Mouse (Mus musculus) heart, embryonic 14.5 days (tissue): Measurements from ENCODE around the gene Tirap. TPM values are rescaled to one million over a fixed set of nuclear protein-coding genes. Genes with fewer than 3 reads are reported as not detected.
A peak's percentile ranks its signal among the peaks of the same experiment; 100 is the strongest.

Experiments used
- ATAC-seq: fragments of 200-750 bp; cut with Nextera tagmentation; 2 replicates; pipeline ENCODE4 v1.8.0; 2017; ENCODE audit warnings: low read depth, moderate TSS enrichment; ENCODE audit not compliant: insufficient number of reproducible peaks, insufficient read depth, low FRiP score
- H3K27ac ChIP-seq, 2 experiments: fragments of 200-500 bp in 1 of 2; fragments of 300-500 bp in 1 of 2; sonication (generic) in 1 of 2; replicated peaks in 1 of 2; 2 replicates each; pipeline ENCODE4 v1.5.1; 2012 to 2014; ENCODE audit warnings: low read depth in 2 of 2, low read length in 2 of 2, control low read depth in 1 of 2, mild to moderate bottlenecking in 1 of 2, mixed read lengths in 1 of 2; ENCODE audit not compliant: control insufficient read depth in 1 of 2, insufficient read depth in 1 of 2
- H3K27me3 ChIP-seq: fragments of 300-500 bp; sonication (generic); 2 replicates; pipeline ENCODE4 v1.6.1; 2014; ENCODE audit warnings: mild to moderate bottlenecking, low read length, control low read depth; ENCODE audit not compliant: control insufficient read depth, insufficient read depth
- H3K36me3 ChIP-seq: fragments of 300-500 bp; sonication (generic); 2 replicates; pipeline ENCODE4 v1.6.1; 2014; ENCODE audit warnings: mild to moderate bottlenecking, control low read depth, low read length, mixed read lengths; ENCODE audit not compliant: control insufficient read depth, insufficient read depth
- H3K4me1 ChIP-seq, 2 experiments: fragments of 200-500 bp in 1 of 2; fragments of 300-500 bp in 1 of 2; sonication (generic) in 1 of 2; 2 replicates each; pipeline ENCODE4 v1.6.1; 2012 to 2014; ENCODE audit warnings: low read length in 2 of 2, control low read depth in 1 of 2, mixed read lengths in 1 of 2; ENCODE audit not compliant: control insufficient read depth in 2 of 2, insufficient read depth in 2 of 2
- H3K4me2 ChIP-seq: fragments of 300-500 bp; sonication (generic); 2 replicates; pipeline ENCODE4 v1.6.1; 2014; ENCODE audit warnings: mild to moderate bottlenecking, low read length
- H3K4me3 ChIP-seq, 2 experiments: fragments of 200-500 bp in 1 of 2; fragments of 300-500 bp in 1 of 2; sonication (generic) in 1 of 2; 2 replicates each; pipeline ENCODE4 v1.5.1; 2012 to 2014; ENCODE audit warnings: low read length in 2 of 2, mild to moderate bottlenecking in 2 of 2, control low read depth in 1 of 2, low read depth in 1 of 2, moderate library complexity in 1 of 2; ENCODE audit not compliant: control insufficient read depth in 1 of 2, insufficient read depth in 1 of 2
- H3K9ac ChIP-seq: fragments of 300-500 bp; sonication (generic); 2 replicates; pipeline ENCODE4 v1.6.1; 2014; ENCODE audit warnings: mild to moderate bottlenecking, low read length
- H3K9me3 ChIP-seq: fragments of 300-500 bp; sonication (generic); 2 replicates; pipeline ENCODE4 v1.6.1; 2016; ENCODE audit warnings: low read length, control low read depth; ENCODE audit not compliant: control insufficient read depth
- WGBS: fragments of 180-500 bp; shearing (Covaris S2); extraction: QIAGEN DNeasy Blood & Tissue Kit; methylation state at CpG from one replicate; pipeline ENCODE4 v1.1.7; 2014; 5-methylcytosine and 5-hydroxymethylcytosine counted together
- polyA plus RNA-seq: library from polyadenylated mRNA; unstranded; fragments of >200 nt; fragmentation: Nextera tagmentation; extraction: Ambion mirVana; gene quantifications from 2 replicates; pipeline ENCODE4 v1.2.1, GENCODE M21; 2014

The Tirap gene
- polyA plus RNA-seq, 1 experiment from 2014 or later, result 7.8 TPM

- peaks cover 2 to 15% of the 10 kb centered on the region in 2 experiments for H3K4me1 ChIP-seq
- WGBS, result 57% methylated on average over 9 of the region's 9 CpGs
- peak overlapping the region; percentile 77 for H3K4me2 ChIP-seq
- H3K9ac ChIP-seq, result peak overlapping the region; percentile 89
- H3K27me3 ChIP-seq, result no peaks in the 10 kb centered on the region
- peak overlapping the region in 1 of 2 experiments; percentile 81; a peak in 3 of 4 replicates for H3K4me3 ChIP-seq
- no peaks in the 10 kb centered on the region for H3K9me3 ChIP-seq
- H3K27ac ChIP-seq, result 0 out of 4 replicates have a peak overlapping the region, but pooled peaks of 1 of the 2 experiments have one; percentile 57
- H3K36me3 ChIP-seq, result peaks cover 20% of the 10 kb centered on the region
- no peak for ATAC-seq
Measured at GRCm38 (mm10) chr9:35200529-35201060, 504 bp upstream of the Tirap start.

- Histone ChIP-seq H3K36me3 (peaks cover 5% of the 10 kb centered on the region), H3K9ac (peak overlapping the region; percentile 89), H3K4me1 (peaks cover 2 to 15% of the 10 kb centered on the region in 2 experiments), H3K4me3 (peak overlapping the region; percentile 67 to 81), H3K27me3 (no peaks in the 10 kb centered on the region), H3K4me2 (peak overlapping the region; percentile 77), H3K27ac (peak overlapping the region; percentile 8 to 57; a peak in 3 of 4 replicates), H3K9me3 (no peaks in the 10 kb centered on the region)
- ATAC-seq, result peak; percentile 47; the same call in 1 of the 2 replicates
- WGBS, result 24% methylated on average over 18 of the region's 18 CpGs
Measured at GRCm38 (mm10) chr9:35198945-35199771, 933 bp downstream of the Tirap start.

- ATAC-seq, result no peak
- peaks cover 2 to 15% of the 10 kb centered on the region in 2 experiments for H3K4me1 ChIP-seq
- H3K4me3 ChIP-seq, result no peak overlapping the region
- no peaks in the 10 kb centered on the region for H3K27me3 ChIP-seq
- H3K27ac ChIP-seq, result no peak overlapping the region
- no peak overlapping the region for H3K4me2 ChIP-seq
- H3K9ac ChIP-seq, result no peak overlapping the region
- no peaks in the 10 kb centered on the region for H3K36me3 ChIP-seq
- H3K9me3 ChIP-seq, result no peaks in the 10 kb centered on the region
- WGBS, result 85% methylated on average over 10 of the region's 10 CpGs
Measured at GRCm38 (mm10) chr9:35198351-35198750, 1.7 kb downstream of the Tirap start.

- WGBS, result 89% methylated on average over 3 of the region's 3 CpGs
- Histone ChIP-seq H3K9ac (no peak overlapping the region), H3K27ac (no peak overlapping the region), H3K27me3 (no peaks in the 10 kb centered on the region), H3K36me3 (no peaks in the 10 kb centered on the region), H3K4me2 (no peak overlapping the region), H3K4me1 (peaks cover 2 to 15% of the 10 kb centered on the region in 2 experiments), H3K4me3 (no peak overlapping the region), H3K9me3 (no peaks in the 10 kb centered on the region)
- ATAC-seq, result no peak
Measured at GRCm38 (mm10) chr9:35197625-35198024, 2.5 kb downstream of the Tirap start.

GRCm38 (mm10) chr9:35194048-35194447 is 6.0 kb downstream of the Tirap start:
- ATAC-seq, result no peak
- H3K4me2 ChIP-seq, result no peak overlapping the region
- H3K4me3 ChIP-seq, result no peak overlapping the region
- H3K27me3 ChIP-seq, result no peaks in the 10 kb centered on the region
- peaks cover 0 to 2% of the 10 kb centered on the region in 2 experiments; a peak in 1 of 4 replicates for H3K4me1 ChIP-seq
- H3K36me3 ChIP-seq, result peaks cover 24% of the 10 kb centered on the region
- H3K9me3 ChIP-seq, result no peaks in the 10 kb centered on the region
- WGBS, result 96% methylated on average over 3 of the region's 3 CpGs
- no peak overlapping the region for H3K9ac ChIP-seq
- H3K27ac ChIP-seq, result no peak overlapping the region

GRCm38 (mm10) chr9:35192983-35193542 is 7.0 kb downstream of the Tirap start:
- WGBS, result 76% methylated on average over 11 of the region's 11 CpGs
- no peak overlapping the region for H3K9ac ChIP-seq
- no peaks in the 10 kb centered on the region for H3K9me3 ChIP-seq
- no peak overlapping the region for H3K4me3 ChIP-seq
- H3K4me1 ChIP-seq, result peaks cover 0 to 2% of the 10 kb centered on the region in 2 experiments; a peak in 1 of 4 replicates
- no peak overlapping the region for H3K4me2 ChIP-seq
- H3K27ac ChIP-seq, result no peak overlapping the region
- ATAC-seq, result no peak
- no peaks in the 10 kb centered on the region for H3K27me3 ChIP-seq
- peaks cover 33% of the 10 kb centered on the region for H3K36me3 ChIP-seq

- WGBS, result 71% methylated on average over 22 of the region's 22 CpGs
- Histone ChIP-seq H3K4me3 (no peak overlapping the region), H3K9ac (no peak overlapping the region), H3K27me3 (no peaks in the 10 kb centered on the region), H3K4me1 (peaks cover 0 to 2% of the 10 kb centered on the region in 2 experiments; a peak in 1 of 4 replicates), H3K4me2 (no peak overlapping the region), H3K27ac (0 out of 4 replicates have a peak overlapping the region, but pooled peaks of 1 of the 2 experiments have one; percentile 14), H3K36me3 (peaks cover 45% of the 10 kb centered on the region), H3K9me3 (no peaks in the 10 kb centered on the region)
- ATAC-seq, result peak; percentile 60
Measured at GRCm38 (mm10) chr9:35188700-35189099, 11.4 kb downstream of the Tirap start.
